Mouse (Mus musculus): Measurements from ENCODE around the gene Srrm2. TPM values are rescaled to one million over a fixed set of nuclear protein-coding genes. Genes with fewer than 3 reads are reported as not detected.

The Srrm2 gene
- polyA plus RNA-seq, 1 experiment from 2014 or later, result 744 TPM

- H3K36me3 ChIP-seq, result peaks cover 13% of the 10 kb centered on the region
- H3K4me1 ChIP-seq, result peaks cover 24% of the 10 kb centered on the region
- no peak overlapping the region for H3K4me3 ChIP-seq
- peaks cover 58% of the 10 kb centered on the region for H3K27me3 ChIP-seq
- no peak overlapping the region for H3K27ac ChIP-seq (replicated peaks)
- H3K9ac ChIP-seq (replicated peaks), result no peak overlapping the region
- no peaks in the 10 kb centered on the region for H3K9me3 ChIP-seq
- 81% methylated on average over 3 of the region's 3 CpGs for WGBS
- H3K4me2 ChIP-seq (replicated peaks), result no peak overlapping the region
- ATAC-seq (ENCODE audit: low FRiP score, low read depth), result no peak
These were observed 42.9 kb upstream of the Srrm2 start for GRCm38 (mm10) chr17:23747471-23747870.

DNA sequence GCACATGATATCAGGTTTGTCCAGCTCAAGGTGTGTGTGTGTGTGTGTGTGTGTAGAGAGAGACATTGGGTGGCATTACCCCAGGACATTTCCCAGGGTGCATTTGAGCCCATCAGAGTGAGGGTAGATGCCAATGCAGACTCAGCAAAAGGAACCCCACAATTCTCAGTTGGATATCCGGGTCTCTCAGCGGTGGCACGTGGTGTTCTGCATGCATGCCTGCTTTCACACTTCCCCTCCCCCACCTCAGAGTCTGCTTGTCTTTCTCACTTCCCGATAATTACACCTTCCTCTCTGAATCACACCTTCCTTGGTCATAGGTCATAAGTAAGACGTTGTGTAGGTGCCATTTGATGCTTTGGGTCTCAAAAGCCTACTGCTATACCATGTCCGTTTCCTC lies 42.3 kb upstream of the Srrm2 start:
- Histone ChIP-seq H3K9ac (replicated peaks) (no peak overlapping the region), H3K27me3 (peaks cover 53% of the 10 kb centered on the region), H3K4me3 (no peak overlapping the region), H3K27ac (replicated peaks) (no peak overlapping the region), H3K4me1 (peaks cover 21% of the 10 kb centered on the region), H3K36me3 (peaks cover 19% of the 10 kb centered on the region), H3K4me2 (replicated peaks) (no peak overlapping the region), H3K9me3 (no peaks in the 10 kb centered on the region)
- no peak for ATAC-seq (ENCODE audit: low FRiP score, low read depth)
- 54% methylated on average over 6 of the region's 6 CpGs for WGBS

DNA sequence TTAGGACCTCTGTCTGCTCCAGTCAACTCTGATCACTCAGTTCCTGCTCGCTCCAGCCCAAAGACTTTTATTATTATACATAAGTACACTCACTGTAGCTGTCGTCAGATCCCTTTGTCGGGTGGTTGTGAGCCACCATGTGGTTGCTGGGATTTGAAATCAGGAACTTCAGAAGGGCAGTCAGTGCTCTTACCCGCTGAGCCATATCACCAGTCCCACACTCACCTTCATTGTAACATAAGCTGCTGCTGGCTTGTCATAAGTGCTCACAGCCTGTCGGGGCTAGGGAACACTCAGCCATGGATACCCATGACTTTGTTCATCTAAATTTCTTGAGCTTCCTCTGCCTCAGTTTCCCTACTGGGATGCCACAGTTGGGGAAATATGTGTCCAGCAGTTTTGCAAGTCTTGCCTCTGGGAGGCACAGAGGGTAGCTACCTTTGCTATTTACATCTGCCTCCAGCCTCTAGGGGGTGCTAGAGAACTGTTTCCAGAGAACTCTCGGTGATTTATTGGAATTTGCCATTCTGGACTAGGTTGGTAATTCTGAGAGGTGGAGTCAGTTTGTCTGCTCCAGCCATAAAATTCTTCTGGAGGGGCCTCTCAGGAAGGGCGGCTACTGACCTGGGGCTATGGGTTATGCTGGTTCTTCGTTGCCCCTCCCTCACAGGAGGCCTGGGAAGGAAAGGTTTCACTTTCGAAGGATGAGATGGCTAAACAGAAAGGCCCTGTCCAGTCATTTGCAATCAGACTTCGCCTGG lies 41.5 kb upstream of the Srrm2 start:
- Histone ChIP-seq H3K27me3 (peaks cover 45% of the 10 kb centered on the region), H3K9me3 (no peaks in the 10 kb centered on the region), H3K4me3 (no peak overlapping the region), H3K36me3 (peaks cover 26% of the 10 kb centered on the region), H3K4me2 (replicated peaks) (no peak overlapping the region), H3K27ac (replicated peaks) (no peak overlapping the region), H3K4me1 (peaks cover 21% of the 10 kb centered on the region), H3K9ac (replicated peaks) (no peak overlapping the region)
- ATAC-seq (ENCODE audit: low FRiP score, low read depth), result no peak
- 41% methylated on average over 10 of the region's 10 CpGs for WGBS

DNA sequence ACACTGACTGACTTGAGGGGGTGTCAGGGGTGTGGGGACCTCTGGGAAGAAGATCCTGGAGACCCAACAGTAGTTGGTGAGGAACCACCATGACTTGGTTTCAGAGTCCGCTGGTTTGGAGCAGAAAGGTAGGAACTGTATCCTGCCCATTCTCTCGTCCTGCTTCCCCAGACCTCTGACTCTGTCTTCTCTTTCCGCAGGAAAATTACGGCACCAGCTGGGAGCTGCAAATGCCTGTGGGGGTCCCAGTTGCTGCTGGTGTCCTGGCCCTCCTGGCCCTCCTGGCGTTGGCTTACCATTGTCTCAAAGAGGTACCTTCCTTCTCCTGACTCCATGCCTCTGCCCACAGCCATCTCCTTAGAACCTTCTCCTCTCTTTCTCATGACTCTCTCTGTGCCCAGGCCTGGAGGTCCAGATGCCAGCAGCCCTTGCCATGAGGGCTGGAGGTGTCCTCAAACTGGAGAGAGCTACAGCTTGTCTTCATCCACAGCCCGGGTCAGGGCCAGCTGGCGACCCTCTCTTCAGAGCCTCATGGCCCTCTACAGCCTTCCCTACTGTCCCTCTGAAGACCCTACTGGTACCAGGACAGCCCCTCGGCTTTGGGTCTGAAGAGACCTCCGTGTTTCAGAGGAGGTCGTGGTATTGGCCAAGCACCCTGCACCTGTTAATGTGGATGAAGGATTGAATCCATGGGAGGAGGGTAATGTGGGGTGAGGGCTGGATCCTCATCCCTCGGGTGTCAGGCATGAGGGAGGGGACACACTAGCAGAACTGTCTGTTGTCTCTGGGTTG lies 40.7 kb upstream of the Srrm2 start:
- Histone ChIP-seq H3K9ac (replicated peaks) (no peak overlapping the region), H3K36me3 (peaks cover 33% of the 10 kb centered on the region), H3K27ac (replicated peaks) (no peak overlapping the region), H3K4me1 (peaks cover 18% of the 10 kb centered on the region), H3K9me3 (no peaks in the 10 kb centered on the region), H3K27me3 (peaks cover 37% of the 10 kb centered on the region), H3K4me2 (replicated peaks) (no peak overlapping the region), H3K4me3 (no peak overlapping the region)
- 83% methylated on average over 11 of the region's 11 CpGs for WGBS
- ATAC-seq (ENCODE audit: low FRiP score, low read depth), result no peak

GRCm38 (mm10) chr17:23755689-23756088 lies 34.6 kb upstream of the Srrm2 start:
- H3K27ac ChIP-seq (replicated peaks), result no peak overlapping the region
- H3K27me3 ChIP-seq, result no peaks in the 10 kb centered on the region
- no peak overlapping the region for H3K4me2 ChIP-seq (replicated peaks)
- peaks cover 91% of the 10 kb centered on the region for H3K36me3 ChIP-seq
- no peaks in the 10 kb centered on the region for H3K9me3 ChIP-seq
- H3K9ac ChIP-seq (replicated peaks), result no peak overlapping the region
- WGBS, result 96% methylated on average over 13 of the region's 13 CpGs
- no peak overlapping the region for H3K4me3 ChIP-seq
- ATAC-seq (ENCODE audit: low FRiP score, low read depth), result no peak
- no peaks in the 10 kb centered on the region for H3K4me1 ChIP-seq

DNA sequence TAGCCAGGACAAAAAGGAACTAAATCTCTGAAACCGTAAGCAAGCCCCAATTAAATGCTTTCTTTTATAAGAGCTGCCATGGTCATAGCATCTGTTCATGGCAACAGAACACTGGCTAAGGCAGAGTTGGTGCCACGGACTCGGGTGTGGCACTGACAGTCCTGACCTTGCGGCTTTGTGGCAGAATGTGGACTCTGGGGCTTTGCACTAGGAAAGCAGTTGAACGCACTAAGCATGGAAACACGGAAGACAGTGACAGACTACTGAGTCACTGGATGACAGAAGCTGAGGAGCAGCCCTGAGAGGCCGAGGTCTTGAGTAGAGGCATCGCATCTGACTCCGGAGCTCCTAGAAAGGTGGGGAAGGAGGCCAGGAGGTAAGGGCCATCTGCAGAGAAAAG lies 32.8 kb upstream of the Srrm2 start:
- 96% methylated on average over 9 of the region's 9 CpGs for WGBS
- Histone ChIP-seq H3K9ac (replicated peaks) (no peak overlapping the region), H3K4me3 (no peak overlapping the region), H3K4me1 (no peaks in the 10 kb centered on the region), H3K4me2 (replicated peaks) (no peak overlapping the region), H3K27me3 (no peaks in the 10 kb centered on the region), H3K9me3 (no peaks in the 10 kb centered on the region), H3K27ac (replicated peaks) (no peak overlapping the region), H3K36me3 (peaks cover 96% of the 10 kb centered on the region)
- ATAC-seq (ENCODE audit: low FRiP score, low read depth), result no peak

DNA sequence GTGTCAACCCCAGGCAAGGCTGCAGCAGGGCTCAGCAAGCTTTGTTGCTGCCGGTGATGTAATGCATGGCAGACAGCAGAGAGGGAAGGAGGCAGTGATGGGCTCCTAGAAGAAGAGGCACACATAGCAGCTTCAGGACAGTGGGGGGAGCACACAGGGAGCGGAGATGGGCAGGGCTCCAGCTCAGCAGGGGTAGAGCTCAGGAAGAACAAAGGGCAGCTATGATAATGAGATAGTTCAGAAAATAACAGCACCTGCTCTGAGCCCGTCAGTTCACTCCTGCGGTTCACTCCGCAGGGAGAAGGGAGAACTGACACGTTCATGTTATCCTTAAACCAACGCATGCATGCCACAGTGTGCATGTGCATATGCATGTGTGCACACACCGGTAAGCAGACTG lies 31.5 kb upstream of the Srrm2 start:
- H3K27ac ChIP-seq (replicated peaks), result no peak overlapping the region
- no peak overlapping the region for H3K4me3 ChIP-seq
- no peaks in the 10 kb centered on the region for H3K9me3 ChIP-seq
- WGBS, result 67% methylated on average over 8 of the region's 8 CpGs
- no peak overlapping the region for H3K4me2 ChIP-seq (replicated peaks)
- no peaks in the 10 kb centered on the region for H3K27me3 ChIP-seq
- peaks cover 92% of the 10 kb centered on the region for H3K36me3 ChIP-seq
- H3K4me1 ChIP-seq, result no peaks in the 10 kb centered on the region
- H3K9ac ChIP-seq (replicated peaks), result no peak overlapping the region
- ATAC-seq (ENCODE audit: low FRiP score, low read depth), result no peak

DNA sequence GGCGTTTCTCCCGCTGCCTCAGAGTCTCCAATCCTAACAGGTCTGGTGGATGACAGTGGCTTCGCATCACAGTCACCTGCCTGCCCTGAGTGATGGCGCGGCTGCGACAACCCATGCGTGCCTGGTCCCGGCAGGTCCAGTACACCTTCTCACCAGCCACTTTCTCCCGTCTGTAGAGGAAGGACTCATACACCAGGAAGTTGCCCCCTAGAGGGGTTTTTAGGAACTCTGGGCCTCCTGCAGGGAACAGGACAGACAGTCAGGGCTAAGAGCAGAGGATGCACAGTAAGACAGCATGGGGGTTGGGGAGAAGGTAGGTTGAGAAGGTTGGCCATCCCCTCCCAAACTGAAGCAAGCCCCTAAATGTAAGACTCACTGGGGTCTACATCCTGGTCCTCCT lies 30.1 kb upstream of the Srrm2 start:
- H3K9ac ChIP-seq (replicated peaks), result no peak overlapping the region
- H3K27me3 ChIP-seq, result no peaks in the 10 kb centered on the region
- no peak overlapping the region for H3K4me3 ChIP-seq
- no peak overlapping the region for H3K27ac ChIP-seq (replicated peaks)
- no peak overlapping the region for H3K4me2 ChIP-seq (replicated peaks)
- peaks cover 81% of the 10 kb centered on the region for H3K36me3 ChIP-seq
- ATAC-seq (ENCODE audit: low FRiP score, low read depth), result no peak
- H3K4me1 ChIP-seq, result no peaks in the 10 kb centered on the region
- H3K9me3 ChIP-seq, result no peaks in the 10 kb centered on the region
- 93% methylated on average over 9 of the region's 9 CpGs for WGBS

DNA sequence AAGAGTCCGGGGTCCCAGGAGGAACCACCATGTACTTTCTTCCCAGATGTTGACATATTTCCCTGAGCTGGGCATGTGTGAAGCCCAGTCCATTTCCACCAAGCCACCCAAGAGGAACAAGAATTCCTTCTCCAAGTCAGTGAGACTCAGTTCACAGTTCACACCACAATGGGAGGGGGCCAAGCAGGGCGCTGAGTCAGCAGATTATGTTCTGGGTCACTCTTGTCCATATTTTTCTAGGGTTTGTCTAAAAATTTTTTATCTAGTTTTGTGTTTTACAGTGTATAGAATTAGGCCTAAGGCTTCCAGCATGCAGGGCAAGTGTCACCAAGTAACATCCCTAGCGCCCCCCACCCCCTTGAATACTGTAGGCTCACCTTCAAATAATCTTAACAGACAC lies 29.2 kb upstream of the Srrm2 start:
- peaks cover 78% of the 10 kb centered on the region for H3K36me3 ChIP-seq
- H3K27me3 ChIP-seq, result no peaks in the 10 kb centered on the region
- no peak overlapping the region for H3K4me3 ChIP-seq
- ATAC-seq (ENCODE audit: low FRiP score, low read depth), result no peak
- 96% methylated on average over 3 of the region's 3 CpGs for WGBS
- no peaks in the 10 kb centered on the region for H3K4me1 ChIP-seq
- H3K4me2 ChIP-seq (replicated peaks), result no peak overlapping the region
- no peak overlapping the region for H3K27ac ChIP-seq (replicated peaks)
- H3K9ac ChIP-seq (replicated peaks), result no peak overlapping the region
- no peaks in the 10 kb centered on the region for H3K9me3 ChIP-seq

DNA sequence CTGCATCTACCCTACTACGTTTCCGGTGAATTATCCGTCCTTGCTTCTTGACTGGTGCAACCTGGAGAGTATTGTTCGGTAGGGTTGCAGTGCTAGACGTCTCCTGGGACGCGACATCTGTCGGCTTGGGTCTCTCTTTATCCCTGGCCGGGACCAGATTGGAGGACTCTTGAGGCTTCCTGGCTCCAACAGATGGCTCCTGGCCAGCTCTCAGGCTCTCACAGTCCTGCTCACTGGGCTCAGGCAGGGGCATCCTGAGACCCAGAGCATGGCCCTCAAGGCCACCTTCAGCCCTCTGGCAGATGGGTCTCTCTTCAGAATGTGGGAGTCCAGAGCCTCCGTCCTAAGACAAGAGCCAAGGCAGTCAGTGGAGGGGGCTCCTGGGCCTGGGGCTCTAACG lies 27.4 kb upstream of the Srrm2 start:
- Histone ChIP-seq H3K4me1 (no peaks in the 10 kb centered on the region), H3K9ac (replicated peaks) (no peak overlapping the region), H3K4me2 (replicated peaks) (no peak overlapping the region), H3K27me3 (no peaks in the 10 kb centered on the region), H3K9me3 (no peaks in the 10 kb centered on the region), H3K36me3 (peaks cover 64% of the 10 kb centered on the region), H3K27ac (replicated peaks) (no peak overlapping the region), H3K4me3 (no peak overlapping the region)
- ATAC-seq (ENCODE audit: low FRiP score, low read depth), result no peak
- WGBS, result 83% methylated on average over 11 of the region's 11 CpGs

DNA sequence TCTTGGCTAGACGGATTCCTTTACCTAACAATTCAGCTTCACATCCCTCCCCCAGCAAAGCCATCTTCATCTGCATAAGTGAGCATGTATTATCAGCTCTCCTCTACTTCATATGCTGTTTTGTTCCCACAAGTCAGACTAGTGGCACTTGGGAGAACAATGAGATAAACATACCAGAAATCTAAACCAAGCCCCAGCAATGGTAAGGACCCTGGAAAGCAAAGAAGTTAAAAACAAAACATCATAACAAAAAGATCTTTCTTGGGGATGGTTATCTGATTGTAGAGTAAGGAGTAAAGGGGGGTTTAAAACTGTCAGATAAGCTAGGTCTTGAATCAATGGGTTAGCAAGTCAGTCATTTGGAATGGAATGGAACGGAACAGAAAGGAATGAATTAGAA lies 19.8 kb upstream of the Srrm2 start:
- peaks cover 22% of the 10 kb centered on the region for H3K36me3 ChIP-seq
- H3K27me3 ChIP-seq, result no peaks in the 10 kb centered on the region
- H3K4me3 ChIP-seq, result peak overlapping the region; percentile 81
- H3K9me3 ChIP-seq, result no peaks in the 10 kb centered on the region
- peaks cover 13% of the 10 kb centered on the region for H3K4me1 ChIP-seq
- H3K4me2 ChIP-seq (replicated peaks), result peak overlapping the region; percentile 59
- H3K9ac ChIP-seq (replicated peaks), result peak overlapping the region; percentile 90
- H3K27ac ChIP-seq (replicated peaks), result peak overlapping the region; percentile 88
- ATAC-seq (ENCODE audit: low FRiP score, low read depth), result no peak
- 5% methylated on average over 2 of the region's 2 CpGs for WGBS

DNA sequence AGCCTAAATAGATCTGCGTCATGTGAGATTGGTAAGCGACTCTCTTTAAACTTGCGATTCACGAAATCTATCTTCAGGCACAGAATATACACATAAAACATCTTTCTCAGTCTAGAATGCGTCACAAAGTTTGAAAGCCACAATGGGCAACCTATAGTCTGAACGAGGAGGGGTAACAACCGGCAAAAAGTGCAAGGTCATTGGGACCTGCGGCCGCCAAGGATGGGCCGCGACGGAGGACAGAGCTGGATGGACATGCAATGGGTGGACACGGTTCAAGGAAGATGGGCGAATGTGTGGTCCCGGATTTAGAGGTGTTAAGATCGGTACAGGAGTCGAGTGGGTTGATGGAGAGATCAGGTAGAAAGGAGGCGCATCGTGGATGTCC lies 19.4 kb upstream of the Srrm2 start:
- Histone ChIP-seq H3K36me3 (0 out of 2 replicates have a peak, but pooled peaks cover 18% of the 10 kb centered on the region), H3K27me3 (no peaks in the 10 kb centered on the region), H3K4me1 (peaks cover 13% of the 10 kb centered on the region), H3K9me3 (no peaks in the 10 kb centered on the region), H3K4me2 (replicated peaks) (peak overlapping the region; percentile 59), H3K9ac (replicated peaks) (peak overlapping the region; percentile 90), H3K4me3 (peak overlapping the region; percentile 81), H3K27ac (replicated peaks) (peak overlapping the region; percentile 88)
- no peak for ATAC-seq (ENCODE audit: low FRiP score, low read depth)
- WGBS, result under 1% methylated on average over 19 of the region's 19 CpGs
